Mouse (Mus musculus) erythroblast, embryonic 14.5 days (primary cell): ENCODE data around the gene Tmem14a.

Source experiments
- GATA1 ChIP-seq: IDR thresholded peaks from 2 replicates; pipeline ENCODE4 v1.6.1; 2012; ENCODE audit warnings: low read length, inconsistent platforms, mixed read lengths
- TAL1 ChIP-seq: IDR thresholded peaks from 3 replicates; pipeline ENCODE4 v1.6.1; 2012; ENCODE audit warnings: low read length, inconsistent platforms, mixed read lengths

GRCm38 (mm10) chr1:21252566-21253302 is 34.4 kb downstream of the Tmem14a start:
- no peak for TF ChIP-seq TAL1
- no peak for TF ChIP-seq GATA1
